Mouse (Mus musculus) layer of hippocampus, adult 8-10 months (tissue): Measurements from ENCODE around the gene Frmd4a. TPM values are rescaled to one million over a fixed set of nuclear protein-coding genes. Genes with fewer than 3 reads are reported as not detected.

Experiments used
- DNase-seq, 2 experiments: peaks; one replicate each; pipeline ENCODE4 v3.0.0; 2022; ENCODE audit warnings: low spot score in 2 of 2
- total RNA-seq, 4 experiments: library from RNA; stranded (reverse); gene quantifications; 2 replicates each; pipeline ENCODE4 v1.2.4; 2022

Frmd4a gene
- total RNA-seq, 4 experiments from 2014 or later, result 64.6 to 84.7 (median 74.6) TPM

- DNase-seq, result no peak
Measured at GRCm38 (mm10) chr2:4660677-4661076, 643.2 kb downstream of the Frmd4a start.
